Mouse (Mus musculus): ENCODE data around the gene Gbf1.

- TF ChIP-seq POLR2A (IDR thresholded peaks at IDR 0.05; ENCODE audit: insufficient read length, low read depth), result no peak
- no peak for TF ChIP-seq CEBPB (IDR thresholded peaks at IDR 0.05; ENCODE audit: insufficient read depth, poor library complexity, severe bottlenecking)
- TF ChIP-seq POLR2AphosphoS2 (IDR thresholded peaks at IDR 0.05; ENCODE audit: insufficient read length, low read depth), result no peak
- TF ChIP-seq MYOG (IDR thresholded peaks at IDR 0.05; ENCODE audit: control insufficient read depth in 1 of 3, insufficient read depth in 1 of 3, insufficient read length in 2 of 3, low read depth in 2 of 3), result no peak
- no peak for TF ChIP-seq SRF (IDR thresholded peaks at IDR 0.05; ENCODE audit: control insufficient read depth, insufficient read length, low read depth)
- TF ChIP-seq USF1 (IDR thresholded peaks at IDR 0.05; ENCODE audit: low read depth), result no peak
Observed at GRCm38 (mm10) chr19:46312566-46312965, 160.3 kb downstream of the Gbf1 start.
